Mouse (Mus musculus): ENCODE data around the gene Akap13.
"Not testable (repeated sequence)": the region's sequence is repeated elsewhere in the genome, so short reads cannot be mapped to it uniquely, and the experiment has no call there.

DNA sequence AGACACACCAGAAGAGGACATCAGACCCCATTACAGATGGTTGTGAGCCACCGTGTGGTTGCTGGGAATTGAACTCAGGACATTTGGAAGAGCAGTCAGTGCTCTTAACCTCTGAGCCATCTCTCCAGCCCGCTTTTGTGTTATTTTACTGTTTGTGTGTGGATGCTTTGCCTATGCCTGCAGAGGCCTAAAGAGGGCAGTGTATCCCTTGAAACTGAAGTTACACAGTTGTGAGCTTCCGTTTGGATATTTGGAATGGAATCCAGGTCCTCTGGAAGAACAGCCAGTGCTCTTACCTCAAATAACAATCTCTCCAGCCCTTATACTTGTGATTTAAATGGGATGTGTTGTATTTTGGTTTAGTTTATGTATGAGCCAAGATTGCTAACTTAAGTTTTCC lies 290.6 kb downstream of the Akap13 start:
- not testable (repeated sequence) for TF ChIP-seq POLR2A (IDR thresholded peaks at IDR 0.05; ENCODE audit: borderline replicate concordance, insufficient read depth, low read length); CTCF (IDR thresholded peaks at IDR 0.05; ENCODE audit: borderline replicate concordance, insufficient read depth, low read depth, low read length)

All from cerebellum, adult 2 months (tissue).